Mouse (Mus musculus) embryo, embryonic 11 days (tissue): ENCODE results near the gene Vipr1.

Source experiments
- DNase-seq: peaks from one replicate; pipeline ENCODE4 v3.0.0-alpha.2; 2015

The Vipr1 gene

GRCm38 (mm10) chr9:121635835-121636576, 6.5 kb upstream of the Vipr1 start:
- DNase-seq, result no peak

GRCm38 (mm10) chr9:121639790-121640189, 2.7 kb upstream of the Vipr1 start:
- DNase-seq, result no peak

GRCm38 (mm10) chr9:121641235-121641915, 1.1 kb upstream of the Vipr1 start:
- peak; percentile 53 for DNase-seq

- DNase-seq, result peak; percentile 89
Observed at GRCm38 (mm10) chr9:121642001-121642400, 515 bp upstream of the Vipr1 start, which contains the start of gene Lyzl4. Lyzl4 (minus strand) TSS chr9:121642096.

GRCm38 (mm10) chr9:121644855-121645254, 2.3 kb downstream of the Vipr1 start:
- no peak for DNase-seq

- no peak for DNase-seq
Observed at GRCm38 (mm10) chr9:121647026-121647425, 4.5 kb downstream of the Vipr1 start.

- DNase-seq, result no peak
Observed at GRCm38 (mm10) chr9:121653668-121654067, 11.2 kb downstream of the Vipr1 start.

- no peak for DNase-seq
Observed at GRCm38 (mm10) chr9:121656322-121656721, 13.8 kb downstream of the Vipr1 start.

GRCm38 (mm10) chr9:121657143-121657542, 14.6 kb downstream of the Vipr1 start:
- no peak for DNase-seq

GRCm38 (mm10) chr9:121658248-121658647, 15.7 kb downstream of the Vipr1 start:
- no peak for DNase-seq

GRCm38 (mm10) chr9:121659791-121660190, 17.3 kb downstream of the Vipr1 start:
- DNase-seq, result no peak

GRCm38 (mm10) chr9:121663467-121663866, 21.0 kb downstream of the Vipr1 start:
- no peak for DNase-seq

- no peak for DNase-seq
Observed at GRCm38 (mm10) chr9:121664104-121664503, 21.6 kb downstream of the Vipr1 start.

GRCm38 (mm10) chr9:121666957-121667630, 24.6 kb downstream of the Vipr1 start:
- DNase-seq, result no peak

GRCm38 (mm10) chr9:121667822-121668221, 25.3 kb downstream of the Vipr1 start:
- DNase-seq, result no peak

GRCm38 (mm10) chr9:121669348-121669791, 26.9 kb downstream of the Vipr1 start:
- peak; percentile 90 for DNase-seq

- DNase-seq, result peak; percentile 77
Observed at GRCm38 (mm10) chr9:121671300-121671699, 28.8 kb downstream of the Vipr1 start.

- DNase-seq, result no peak
Observed at GRCm38 (mm10) chr9:121672311-121672710, 29.8 kb downstream of the Vipr1 start.

- DNase-seq, result no peak
Observed at GRCm38 (mm10) chr9:121673716-121674115, 31.2 kb downstream of the Vipr1 start.

GRCm38 (mm10) chr9:121675011-121675410, 32.5 kb downstream of the Vipr1 start:
- DNase-seq, result no peak

GRCm38 (mm10) chr9:121675556-121675955, 33.0 kb downstream of the Vipr1 start:
- DNase-seq, result no peak

GRCm38 (mm10) chr9:121677069-121677468, 34.6 kb downstream of the Vipr1 start:
- DNase-seq, result no peak

GRCm38 (mm10) chr9:121677476-121677875, 35.0 kb downstream of the Vipr1 start:
- no peak for DNase-seq

GRCm38 (mm10) chr9:121679549-121679948, 37.0 kb downstream of the Vipr1 start:
- peak; percentile 81 for DNase-seq
